Mouse (Mus musculus): ENCODE data around the gene Mical3.

DNA sequence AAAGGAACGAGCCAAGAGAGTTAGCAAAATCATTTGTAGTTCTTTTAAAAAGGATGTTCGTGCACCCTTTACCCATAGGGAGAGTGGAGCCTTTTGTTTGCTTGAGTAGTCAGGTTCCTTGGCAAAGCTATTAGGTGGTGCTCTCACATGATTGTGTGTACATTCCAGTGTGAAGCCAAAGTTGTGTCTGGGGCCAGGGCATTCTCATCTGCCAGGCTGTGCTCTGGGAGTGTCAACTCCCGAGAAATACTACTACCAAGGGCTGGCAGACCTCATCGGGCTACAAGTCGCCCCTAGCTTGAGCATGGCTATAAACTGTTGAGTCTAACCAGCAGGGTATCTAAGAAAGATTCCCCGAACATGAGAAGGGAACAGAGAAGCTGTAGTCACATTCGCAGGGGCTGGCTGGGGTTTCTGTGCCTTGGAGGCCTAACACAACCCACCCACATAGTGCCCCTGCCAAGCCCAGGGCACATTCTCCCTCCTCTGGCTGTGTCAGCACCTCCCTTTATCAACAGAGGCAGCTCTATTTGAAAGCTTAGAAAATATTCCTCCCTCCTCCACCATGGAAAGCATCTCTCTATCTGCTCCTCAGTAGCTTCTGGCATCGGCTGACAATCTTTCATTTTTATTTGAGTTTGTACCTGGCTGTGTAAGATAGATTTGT is 130.8 kb downstream of the Mical3 start:
- TF ChIP-seq CTCF (IDR thresholded peaks at IDR 0.05; ENCODE audit: low read depth) (no peak), EP300 (IDR thresholded peaks at IDR 0.05; ENCODE audit: low read depth) (no peak)

Measured in heart, postnatal 0 days (tissue).